Mouse (Mus musculus): ENCODE measurements around the gene C1qb.

The C1qb gene

DNA sequence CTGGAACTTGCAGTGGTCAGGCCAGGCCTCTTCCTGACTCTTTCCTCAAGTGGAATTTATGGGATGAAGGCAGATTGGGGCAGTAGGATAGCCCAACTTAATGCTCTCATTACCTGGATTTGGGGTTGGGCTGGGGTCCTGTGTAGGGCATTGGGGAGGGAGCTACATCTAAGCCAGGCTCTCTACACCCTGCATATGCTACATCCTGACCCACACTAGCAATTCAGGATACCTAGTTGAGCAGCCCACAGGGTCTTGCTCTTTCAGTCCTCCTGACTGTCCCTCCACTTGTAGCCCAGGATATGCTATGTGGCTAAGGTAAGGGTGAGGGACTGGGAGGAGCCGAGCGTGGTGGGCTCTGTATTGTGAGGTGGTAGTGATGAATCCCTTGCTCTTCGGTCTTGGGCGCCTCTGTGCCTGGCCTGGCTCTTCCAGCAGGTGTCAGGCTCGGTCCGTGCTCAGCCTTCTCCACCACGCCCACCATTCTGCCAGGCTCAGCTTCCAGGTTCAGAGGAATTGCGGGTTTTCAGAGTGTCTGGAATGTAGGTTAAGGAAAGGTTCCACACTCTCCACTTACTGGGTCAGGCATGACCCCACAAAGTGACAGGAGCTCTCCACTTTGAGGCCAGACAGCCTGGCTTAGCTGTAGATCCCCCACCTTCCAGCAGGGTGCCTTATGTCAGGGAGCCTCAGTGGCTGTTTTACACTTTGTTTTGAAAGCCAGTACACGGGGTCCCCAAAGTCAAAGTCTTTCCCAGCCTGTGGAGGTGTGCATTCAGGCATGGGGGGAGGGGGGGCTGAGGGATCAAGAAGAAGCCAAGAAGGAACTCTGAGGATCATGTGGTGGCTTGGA is 7.9 kb upstream of the C1qb start:
- DNase-seq (ENCODE audit: low spot score), result no peak

DNA sequence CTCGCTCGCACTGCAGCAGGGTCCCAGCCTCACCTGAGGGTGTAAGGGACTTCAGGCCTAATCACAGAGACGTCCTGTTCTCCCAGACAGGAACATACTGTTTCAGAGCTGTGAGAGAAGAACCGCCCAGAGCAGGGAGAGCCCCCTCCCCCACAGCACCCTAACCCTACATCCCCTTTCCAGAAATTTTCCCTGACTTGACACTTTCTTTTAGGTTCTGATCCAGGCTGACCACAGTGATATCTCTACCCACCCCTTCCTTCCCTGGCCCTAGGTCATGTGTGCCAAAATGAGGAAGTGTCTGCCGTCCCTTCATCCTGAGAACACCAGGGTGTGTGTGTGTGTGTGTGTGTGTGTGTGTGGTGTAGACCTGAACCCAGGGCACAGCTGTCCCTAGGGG is 6.8 kb upstream of the C1qb start, which contains the start of gene C1qc:
Gene C1qc, minus strand, starts transcription at position 255 of the 400 bp plus-strand sequence.
- no peak for DNase-seq (ENCODE audit: low spot score)

DNA sequence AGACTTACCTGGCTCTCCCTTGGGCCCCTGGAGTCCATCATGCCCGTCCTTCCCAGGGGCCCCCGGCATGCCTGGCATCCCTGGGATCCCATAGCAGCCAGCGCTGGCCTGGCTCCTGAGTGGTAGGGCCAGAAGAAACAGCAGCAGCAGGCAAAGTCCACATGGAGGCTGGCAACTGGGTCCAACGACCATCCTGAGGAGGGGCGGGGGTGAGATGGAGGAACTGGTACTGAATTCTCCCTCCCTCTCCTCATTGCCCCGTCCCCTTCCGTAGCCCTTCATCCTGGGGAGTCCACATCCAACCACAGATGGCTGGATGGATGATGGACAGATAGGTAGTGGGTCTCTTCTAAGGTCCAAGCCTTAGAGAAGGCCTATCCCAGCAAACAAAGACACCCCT is 6.4 kb upstream of the C1qb start:
- no peak for DNase-seq (ENCODE audit: low spot score)

DNA sequence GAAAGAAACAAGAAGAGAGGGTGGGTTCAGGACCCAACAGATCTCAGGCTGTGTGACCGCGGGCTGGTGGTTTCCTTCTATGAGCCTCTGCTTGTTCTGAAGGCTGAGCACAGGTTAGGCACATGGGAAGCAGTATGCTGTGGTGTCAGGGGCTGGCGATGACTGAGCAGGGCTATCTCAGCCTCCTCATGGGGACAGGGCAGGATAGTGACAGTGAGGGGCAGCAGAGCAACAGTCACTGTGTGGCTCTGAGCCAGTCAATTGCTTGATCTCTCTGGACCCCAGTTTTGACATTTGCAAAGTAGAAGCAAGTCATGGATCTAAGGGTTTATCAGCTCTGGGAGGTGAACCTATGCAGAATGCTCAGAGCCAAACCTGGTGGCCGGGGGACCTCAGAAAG is 5.1 kb upstream of the C1qb start:
- DNase-seq (ENCODE audit: low spot score), result no peak

DNA sequence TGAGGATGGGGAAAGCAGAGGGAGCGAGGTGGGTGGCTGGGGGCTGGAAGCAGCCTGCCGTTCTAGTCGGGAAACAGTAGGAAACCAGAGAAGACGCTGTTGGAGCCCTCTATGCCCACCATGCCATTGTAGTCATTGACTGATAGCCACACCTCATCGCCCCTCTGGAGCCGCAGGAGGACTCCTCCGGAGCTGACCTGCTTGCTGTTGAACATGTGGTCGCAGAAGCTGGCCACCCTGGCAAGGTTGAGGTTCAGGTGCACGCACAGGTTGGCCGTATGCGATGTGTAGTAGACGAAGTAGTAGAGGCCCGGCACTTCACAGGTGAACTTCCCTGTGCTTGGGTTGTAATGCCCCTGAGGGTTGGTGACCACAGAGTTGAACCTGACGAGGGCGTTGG is 4.0 kb upstream of the C1qb start:
- DNase-seq (ENCODE audit: low spot score), result no peak

DNA sequence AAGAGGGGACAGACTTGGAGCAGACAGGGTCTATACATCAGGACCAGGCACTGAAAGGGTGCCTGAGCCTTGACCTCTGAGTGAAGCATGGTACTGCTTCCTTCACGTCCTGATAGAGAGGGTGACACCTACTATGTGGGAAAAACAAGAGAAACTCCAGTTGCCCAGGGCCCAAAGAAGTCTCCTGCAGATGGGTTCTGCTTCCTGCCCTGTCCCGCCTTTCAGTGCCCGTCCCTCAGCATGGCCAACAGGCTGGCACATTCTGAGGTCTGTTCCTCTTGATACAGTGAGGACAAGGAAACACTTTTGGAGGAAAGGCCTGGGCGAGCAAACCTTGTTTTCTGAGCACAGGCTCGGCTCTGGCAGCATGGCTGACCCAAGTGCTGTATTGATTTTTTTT is 1.7 kb upstream of the C1qb start:
- no peak for DNase-seq (ENCODE audit: low spot score)

DNA sequence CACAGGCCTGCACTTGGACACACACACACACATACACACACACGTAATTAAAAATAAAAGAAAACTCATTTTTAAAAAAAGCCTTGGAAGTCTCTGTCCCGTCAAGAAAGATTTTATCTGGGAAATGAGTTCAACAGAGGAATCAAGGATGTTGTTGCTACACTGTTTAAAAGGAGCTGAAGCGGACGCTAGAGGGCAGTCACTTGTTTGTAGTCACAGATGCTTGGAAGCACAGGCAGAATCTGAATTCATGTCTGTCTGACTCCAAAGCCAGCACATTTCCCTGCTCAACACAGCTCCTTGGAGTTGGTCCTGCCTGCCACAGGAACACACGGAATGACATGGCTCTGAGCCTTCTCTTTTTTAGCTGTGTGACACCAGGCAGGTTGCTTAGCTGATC is 7.4 kb downstream of the C1qb start:
- no peak for DNase-seq (ENCODE audit: low spot score)

DNA sequence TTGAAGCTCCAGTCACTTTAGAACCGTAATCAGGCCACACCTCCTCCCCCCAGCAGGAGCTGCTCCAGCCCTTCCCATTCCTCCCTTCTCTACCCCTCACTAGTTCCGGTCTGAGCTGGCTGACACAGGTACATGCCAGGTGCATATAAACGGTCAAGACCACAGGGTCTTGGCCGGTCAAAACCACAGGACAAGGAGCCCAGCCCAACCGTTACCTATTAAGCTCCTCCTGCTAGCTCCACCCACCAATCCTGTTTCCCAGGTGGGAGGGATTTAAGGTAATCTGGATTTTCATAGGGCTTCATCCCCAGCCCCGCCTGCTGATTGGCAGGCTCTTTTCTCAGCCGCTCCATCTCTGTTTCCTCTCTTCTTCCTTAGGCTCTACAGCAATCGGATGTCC is 7.8 kb downstream of the C1qb start:
- DNase-seq (ENCODE audit: low spot score), result no peak

DNA sequence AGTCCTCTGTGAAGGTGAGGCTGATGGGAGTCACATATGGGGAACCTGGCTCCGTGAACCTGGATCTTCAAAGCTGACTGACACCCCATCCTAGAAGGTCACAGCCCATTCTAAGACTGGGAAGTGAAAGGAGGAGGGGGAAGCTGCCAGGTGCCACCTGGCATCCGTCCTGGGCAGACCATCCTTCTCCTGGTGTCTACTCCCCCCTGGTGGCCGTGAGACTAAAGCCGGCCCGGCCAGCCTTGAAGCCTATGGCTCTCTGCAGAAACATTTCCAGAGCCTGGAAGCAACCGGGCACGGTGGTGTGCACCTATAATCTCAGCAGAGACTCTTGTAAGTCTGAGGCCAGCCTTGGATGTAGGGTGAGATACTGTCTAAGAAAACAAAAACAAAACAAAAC is 9.0 kb downstream of the C1qb start:
- DNase-seq (ENCODE audit: low spot score), result no peak

DNA sequence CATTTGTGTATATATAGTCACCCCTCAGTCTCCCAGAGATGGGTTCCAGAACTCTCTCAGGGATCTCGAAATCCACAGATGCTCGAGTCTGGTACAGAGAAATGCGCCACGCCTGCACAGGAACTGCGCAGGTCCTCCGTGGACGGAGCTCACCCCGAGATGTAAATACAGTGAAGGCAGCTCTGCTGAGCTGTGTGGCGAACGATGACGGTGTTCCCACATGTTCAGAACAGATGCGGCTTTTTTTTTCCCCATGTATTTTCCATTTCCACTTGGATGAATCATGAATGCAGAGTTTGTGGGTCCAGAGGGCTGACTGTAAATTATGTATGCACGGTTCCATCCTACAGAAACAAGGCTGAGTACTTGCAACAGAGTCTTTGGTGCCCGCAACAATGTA is 11.0 kb downstream of the C1qb start:
- no peak for DNase-seq (ENCODE audit: low spot score)

DNA sequence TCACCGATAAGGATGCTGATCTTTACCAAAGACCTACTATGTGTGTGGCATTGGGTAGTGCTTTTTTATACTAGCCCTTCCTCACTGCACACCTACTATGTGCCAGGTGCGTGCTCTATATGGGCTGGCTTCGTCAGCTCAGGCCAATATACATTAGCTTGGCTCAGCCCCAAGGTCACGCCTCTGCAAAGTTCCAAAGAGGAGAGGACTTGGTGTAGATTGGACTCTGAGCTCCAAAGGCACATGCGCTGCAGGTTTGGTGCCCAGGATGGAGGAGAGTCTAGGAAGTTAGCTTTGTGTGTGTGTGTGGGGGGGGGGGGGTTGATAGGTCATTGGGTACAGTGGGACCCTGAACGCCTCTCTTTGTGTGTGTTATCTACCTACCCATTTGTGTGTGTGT is 17.6 kb downstream of the C1qb start:
- DNase-seq (ENCODE audit: low spot score), result no peak

DNA sequence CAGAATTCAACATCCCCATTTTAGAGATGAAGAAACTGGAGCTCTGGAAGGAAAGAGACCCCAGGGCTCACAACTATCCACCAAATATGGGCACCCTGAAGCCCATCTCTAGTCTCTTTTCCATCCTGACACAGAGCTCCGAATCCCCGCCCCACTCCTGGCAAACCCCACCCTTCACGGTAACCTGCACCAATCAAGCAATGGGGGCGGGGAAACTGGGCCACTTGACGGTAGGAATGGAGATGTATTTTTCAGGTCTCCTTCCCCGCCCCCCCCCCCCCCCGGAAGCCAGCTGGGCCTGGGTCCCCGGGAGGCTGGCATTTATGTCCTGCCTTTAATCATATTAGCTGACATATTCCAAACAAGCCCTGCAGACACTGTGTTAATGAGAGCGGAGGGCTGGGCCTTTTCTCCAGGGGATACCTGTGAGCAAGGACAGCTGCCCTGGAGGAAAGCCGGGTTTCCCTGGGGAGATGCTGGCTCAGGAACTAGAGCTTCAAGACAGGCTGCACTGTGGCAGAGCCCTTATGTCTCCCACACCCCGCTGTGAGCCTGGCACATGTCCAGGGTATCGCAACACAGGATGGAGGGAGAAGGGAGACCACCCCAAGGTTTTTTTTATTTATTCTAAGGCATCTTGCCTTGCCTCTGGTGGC is 18.2 kb downstream of the C1qb start:
- no peak for DNase-seq (ENCODE audit: low spot score)

DNA sequence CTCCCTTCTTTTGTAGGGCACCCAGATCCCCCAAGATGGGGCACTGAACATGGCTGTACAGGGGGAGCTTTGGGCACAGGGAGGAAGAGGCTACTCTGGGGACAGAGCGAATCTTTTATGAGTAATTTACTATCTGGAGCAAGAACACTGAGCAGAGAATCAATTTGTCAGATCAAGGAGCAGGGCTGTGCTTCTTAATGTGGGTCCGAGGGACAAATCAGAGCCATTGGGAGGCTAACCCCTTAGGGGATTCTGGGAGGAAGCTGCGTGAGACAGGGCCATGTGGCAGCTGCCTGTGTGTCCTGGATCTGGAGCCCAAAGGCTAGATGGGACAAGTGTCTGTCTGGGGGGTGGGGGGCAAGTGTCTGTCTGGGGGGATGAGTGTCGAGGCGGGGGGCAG is 20.5 kb downstream of the C1qb start:
- DNase-seq (ENCODE audit: low spot score), result no peak

DNA sequence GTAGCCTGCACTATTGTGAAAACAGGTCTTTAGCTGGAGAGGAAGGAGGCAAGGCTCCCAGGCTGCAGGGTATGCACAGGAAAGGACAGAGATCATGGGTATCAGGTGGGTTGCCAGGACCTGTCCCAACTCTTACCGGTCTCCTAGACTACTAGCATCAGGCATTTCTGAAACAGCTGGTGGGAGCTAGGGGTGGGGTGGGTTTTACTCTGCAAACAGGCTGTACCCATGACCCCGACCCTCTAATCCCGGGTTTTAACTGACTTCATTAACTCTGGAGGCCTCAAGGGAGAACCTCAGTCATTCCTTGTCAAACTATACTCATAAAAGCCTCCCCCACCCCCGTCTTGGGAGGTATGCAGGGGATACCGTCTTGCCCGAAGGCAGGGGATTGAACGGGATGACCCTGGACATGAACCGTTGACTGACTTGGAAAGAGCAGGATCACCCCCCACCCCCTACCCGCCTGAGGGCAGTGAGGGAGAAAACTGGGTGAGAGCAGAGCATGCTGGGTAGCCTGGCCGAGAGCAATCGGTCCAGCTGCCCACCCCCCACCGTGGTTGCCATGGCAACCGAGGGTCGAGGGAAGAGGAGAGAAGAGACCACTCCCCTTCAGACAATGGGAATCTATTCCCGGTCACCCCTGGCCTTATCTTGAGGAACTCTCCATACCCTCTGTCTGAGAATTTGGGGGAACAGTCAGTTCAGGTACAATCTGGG is 21.1 kb downstream of the C1qb start:
- no peak for DNase-seq (ENCODE audit: low spot score)

DNA sequence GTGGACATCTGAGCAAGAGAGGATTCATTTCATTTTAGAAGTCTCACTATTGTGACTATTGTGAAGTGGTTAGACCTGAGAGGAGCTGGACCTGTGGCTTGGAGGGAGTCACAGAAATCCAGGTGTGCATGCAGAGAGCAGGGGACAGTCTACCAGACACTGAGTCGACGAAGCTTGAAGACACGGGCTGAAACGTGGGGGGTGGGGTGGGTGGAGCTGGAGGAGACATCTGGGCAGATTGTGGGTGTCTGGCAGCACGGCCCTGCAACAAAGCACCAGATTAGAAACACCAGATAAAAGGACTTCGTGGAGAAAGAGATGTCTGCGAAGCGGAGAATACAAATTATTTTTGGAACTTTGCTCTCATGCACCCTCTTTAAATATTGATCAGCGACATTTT is 22.5 kb downstream of the C1qb start:
- DNase-seq (ENCODE audit: low spot score), result no peak

DNA sequence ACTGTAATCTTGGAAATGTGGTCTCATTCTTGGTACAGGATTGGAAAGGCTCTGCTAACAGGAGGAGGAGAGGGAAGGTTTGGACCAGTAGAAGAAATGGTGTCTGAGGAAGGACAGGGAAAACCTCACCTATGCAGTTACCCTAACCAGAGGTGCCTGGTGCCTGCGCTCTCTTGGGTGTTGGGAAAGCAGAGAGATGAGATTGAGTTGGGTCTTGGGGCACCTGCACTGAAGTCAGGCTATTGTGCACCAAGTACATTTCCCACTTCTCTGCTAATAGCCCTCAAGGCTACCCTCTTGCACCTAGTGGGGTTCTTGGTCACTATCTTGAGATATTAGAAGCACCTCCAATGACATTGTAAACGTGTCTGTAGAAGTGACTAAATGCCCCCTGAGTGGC is 23.6 kb downstream of the C1qb start:
- DNase-seq (ENCODE audit: low spot score), result no peak

DNA sequence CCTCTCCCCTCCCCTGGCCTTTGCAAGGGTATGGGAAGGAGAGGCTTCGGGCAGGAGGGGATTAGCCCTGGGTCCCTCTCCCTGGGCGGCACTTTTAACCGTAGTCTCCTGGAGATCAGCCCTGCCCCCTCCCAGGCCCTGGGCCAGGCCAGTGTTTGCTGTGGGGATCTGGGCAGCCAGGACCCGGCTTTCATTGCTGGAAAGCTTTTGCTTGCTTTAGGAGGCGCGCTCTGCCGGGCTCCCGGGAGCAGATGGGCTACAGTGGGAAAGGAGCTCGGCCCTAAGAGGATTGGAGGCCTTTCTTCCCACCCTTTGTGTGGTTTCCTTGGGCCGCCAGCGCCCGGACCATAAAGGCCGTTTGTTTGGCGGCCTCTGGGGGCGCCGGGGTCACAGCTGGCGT is 24.2 kb downstream of the C1qb start:
- no peak for DNase-seq (ENCODE audit: low spot score)

DNA sequence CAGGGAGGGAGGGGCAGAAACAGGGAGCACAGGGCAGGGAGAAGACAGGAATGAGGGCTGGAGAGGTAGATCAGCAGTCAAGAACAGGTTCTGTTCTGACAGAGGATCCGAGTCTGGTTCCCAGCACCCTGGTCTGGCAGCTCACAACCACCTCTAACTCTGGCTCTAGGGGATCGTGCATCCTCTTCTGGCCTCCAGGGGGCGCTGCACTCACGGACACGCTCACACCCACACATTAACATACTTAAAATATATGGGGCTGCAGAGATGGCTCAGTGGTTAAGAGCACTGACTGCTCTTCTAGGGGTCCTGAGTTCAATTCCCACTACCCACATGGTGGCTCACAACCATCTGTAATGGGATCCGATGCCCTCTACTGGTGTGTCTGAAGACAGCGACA is 26.0 kb downstream of the C1qb start:
- DNase-seq (ENCODE audit: low spot score), result no peak

DNA sequence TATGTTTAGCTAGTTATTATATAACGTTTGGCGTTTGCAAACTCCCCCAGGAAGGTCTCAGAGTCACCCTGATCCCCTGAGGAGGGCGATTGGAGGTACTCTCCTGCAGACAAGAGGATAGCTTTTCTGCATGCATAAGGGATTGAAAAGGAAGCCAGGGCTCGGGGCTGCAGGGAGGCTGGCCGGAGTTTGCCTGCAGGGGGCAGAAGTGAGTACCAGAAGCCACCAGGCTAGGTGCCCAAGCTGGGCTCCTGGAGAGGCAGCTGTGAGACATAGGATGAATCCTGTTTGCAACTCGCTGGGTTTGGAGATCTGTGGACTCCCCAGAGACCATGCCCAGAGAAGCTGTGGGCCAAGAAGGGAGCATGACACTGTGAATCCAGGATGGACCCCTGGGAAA is 30.9 kb downstream of the C1qb start:
- DNase-seq (ENCODE audit: low spot score), result no peak

DNA sequence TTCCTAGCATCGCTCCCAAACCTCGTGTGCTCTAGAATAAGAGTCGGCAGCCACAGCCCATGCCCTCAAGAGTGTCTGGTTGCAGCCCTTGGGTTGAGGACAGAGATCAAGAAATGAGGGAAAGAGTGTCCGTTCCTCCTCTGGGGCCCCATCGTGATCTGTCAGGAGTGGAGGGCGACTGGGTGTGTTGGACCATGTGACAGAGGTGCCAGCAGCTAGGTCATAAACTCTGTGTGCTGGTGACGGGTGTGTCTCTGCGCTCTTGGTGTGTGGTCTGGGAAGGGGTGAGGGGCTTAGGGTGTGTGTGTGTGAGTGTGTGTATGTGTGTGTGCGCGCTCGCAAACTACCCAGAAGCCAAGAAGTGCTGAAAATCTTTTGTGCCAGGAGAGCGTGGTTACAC is 33.0 kb downstream of the C1qb start:
- no peak for DNase-seq (ENCODE audit: low spot score)

DNA sequence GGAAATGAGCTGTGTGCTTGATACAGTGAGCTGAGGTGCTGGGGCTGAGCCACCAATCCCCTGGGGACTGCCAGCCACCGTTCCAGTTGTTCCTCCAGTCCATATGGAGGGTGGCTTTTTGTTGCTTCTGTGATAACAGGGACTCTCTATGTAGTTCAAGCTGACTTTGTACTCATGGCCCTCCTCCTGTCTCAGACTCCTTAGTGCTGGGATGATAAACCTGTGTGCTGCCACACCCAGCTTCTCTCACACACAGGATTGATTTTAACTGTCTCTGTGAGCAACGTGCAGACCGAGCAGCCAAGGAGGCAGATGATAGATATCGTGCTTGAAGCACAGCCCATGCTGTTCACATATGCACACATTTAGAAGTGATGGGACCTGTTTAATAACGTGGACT is 33.9 kb downstream of the C1qb start:
- no peak for DNase-seq (ENCODE audit: low spot score)

DNA sequence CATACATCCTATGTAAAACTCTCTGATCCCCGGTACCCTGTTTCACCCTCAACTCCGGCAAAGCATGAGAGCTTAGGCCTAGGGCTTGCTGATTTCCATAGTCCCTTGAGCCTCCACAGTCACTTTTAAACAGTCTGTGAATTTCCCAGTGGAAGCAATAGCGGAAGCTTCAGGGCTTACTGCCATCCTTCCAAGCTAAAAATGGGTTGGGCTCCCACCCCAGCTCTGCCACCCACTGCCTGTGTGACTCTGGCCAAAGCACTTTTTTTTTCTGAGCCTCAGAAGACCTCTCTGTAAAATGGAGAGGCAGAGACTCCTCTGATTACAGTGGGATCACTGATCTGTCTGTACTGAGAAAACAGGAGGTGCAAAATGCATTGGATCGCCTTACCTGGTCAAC is 37.4 kb downstream of the C1qb start:
- DNase-seq (ENCODE audit: low spot score), result no peak

DNA sequence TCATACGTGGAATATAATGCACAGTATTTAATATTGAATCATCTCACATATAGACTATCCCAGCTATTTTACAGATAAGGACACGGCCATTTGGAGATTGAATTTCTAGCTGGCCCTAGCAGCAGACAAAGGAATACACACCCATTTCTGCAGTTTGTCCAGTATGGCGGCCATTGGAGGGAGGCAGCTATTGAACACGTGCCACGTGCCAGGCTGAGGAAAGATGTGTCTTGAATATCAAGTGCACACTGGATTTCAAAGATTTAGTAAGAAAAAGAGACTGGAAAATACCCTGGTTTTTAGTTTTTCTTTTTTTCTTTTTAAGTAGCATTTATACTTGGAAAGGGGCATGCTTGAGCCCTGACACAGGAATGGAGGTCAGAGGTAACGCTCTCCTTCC is 38.8 kb downstream of the C1qb start:
- no peak for DNase-seq (ENCODE audit: low spot score)

All from layer of hippocampus, adult 9-10 months (tissue).